Mouse (Mus musculus): Measurements from ENCODE around the gene Ankrd33. TPM values are rescaled to one million over a fixed set of nuclear protein-coding genes. Genes with fewer than 3 reads are reported as not detected.
A peak's percentile ranks its signal among the peaks of the same experiment; 100 is the strongest.

Ankrd33 gene
- polyA plus RNA-seq, 1 experiment from 2014 or later = not detected

DNA sequence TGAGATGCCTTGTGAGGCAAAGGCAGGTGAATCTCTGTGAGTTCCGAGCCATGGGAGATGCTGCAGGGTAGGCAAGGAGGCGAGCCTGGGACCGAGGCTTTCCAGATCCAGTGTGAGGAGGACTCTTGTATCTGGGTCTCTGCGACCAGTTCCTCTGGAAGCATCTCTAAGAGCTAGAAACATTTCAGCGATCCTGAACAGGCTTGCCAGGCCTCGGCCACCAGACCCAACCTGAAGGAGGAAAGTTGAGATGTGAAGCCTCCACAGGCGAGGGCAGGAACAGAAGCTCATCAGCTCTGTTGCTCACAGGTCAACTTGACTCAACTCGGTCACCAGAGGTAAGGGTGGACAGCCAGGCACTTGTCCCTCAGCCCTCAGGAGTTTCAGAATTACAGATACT lies 24.0 kb upstream of the Ankrd33 start:
- 92% methylated on average over 8 of the region's 8 CpGs for WGBS
- Histone ChIP-seq H3K36me3 (replicated peaks) (no peaks in the 10 kb centered on the region), H3K4me1 (peaks cover 63% of the 10 kb centered on the region), H3K27me3 (replicated peaks; ENCODE audit: low read depth, poor library complexity, severe bottlenecking) (peaks cover 11% of the 10 kb centered on the region; the same call in 1 of the 2 replicates), H3K27ac (replicated peaks) (peak overlapping the region; percentile 90; the same call in 1 of the 2 replicates), H3K4me3 (no peak overlapping the region), H3K9me3 (no peaks in the 10 kb centered on the region)
- DNase-seq (ENCODE audit: low spot score) = no peak

DNA sequence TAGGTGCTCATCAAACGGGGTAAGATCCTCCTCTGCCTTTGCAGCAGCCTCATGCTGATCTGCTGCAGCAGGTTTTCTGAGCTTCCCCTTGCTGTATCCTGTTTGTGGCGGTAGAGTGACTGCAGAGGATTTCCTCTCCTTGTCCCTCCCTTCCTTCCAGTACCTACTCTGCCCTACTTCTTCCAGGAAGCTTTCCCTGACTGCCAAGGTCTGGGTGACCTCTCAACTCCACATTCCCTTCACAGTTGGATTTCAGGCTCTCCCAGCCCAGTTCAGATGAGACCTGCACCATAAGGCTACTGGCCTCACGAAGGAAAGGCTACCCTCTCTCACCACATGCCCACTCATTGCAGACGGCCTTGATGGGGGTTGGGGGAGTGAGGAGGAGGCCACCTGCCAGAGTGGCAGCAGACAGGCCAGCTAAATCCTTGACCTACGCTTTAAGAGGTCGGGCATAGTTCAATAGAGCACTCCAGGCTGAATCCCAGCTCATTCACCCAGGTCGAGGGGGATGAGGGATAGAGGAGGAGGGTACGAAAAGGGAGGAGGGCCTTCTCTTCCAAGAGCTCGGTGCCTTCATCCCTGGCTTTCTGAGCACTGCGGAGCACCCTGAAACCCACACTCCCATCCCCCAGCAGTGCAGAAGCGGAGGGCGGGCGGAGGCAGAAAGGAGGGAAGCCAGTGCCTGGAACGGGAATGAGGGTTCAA lies 23.3 kb upstream of the Ankrd33 start:
- Histone ChIP-seq H3K4me1 (peaks cover 71% of the 10 kb centered on the region), H3K4me3 (peak overlapping the region; percentile 42; the same call in 1 of the 2 replicates), H3K36me3 (replicated peaks) (no peaks in the 10 kb centered on the region), H3K9me3 (no peaks in the 10 kb centered on the region), H3K27ac (replicated peaks) (peak overlapping the region; percentile 90), H3K27me3 (replicated peaks; ENCODE audit: low read depth, poor library complexity, severe bottlenecking) (peaks cover 18% of the 10 kb centered on the region; the same call in 1 of the 2 replicates)
- WGBS = 20% methylated on average over 14 of the region's 14 CpGs
- peak; percentile 57 for DNase-seq (ENCODE audit: low spot score)

GRCm38 (mm10) chr15:101092829-101093648 lies 22.5 kb upstream of the Ankrd33 start:
- Histone ChIP-seq H3K4me1 (peaks cover 77% of the 10 kb centered on the region), H3K27ac (replicated peaks) (peak overlapping the region; percentile 90), H3K4me3 (peak overlapping the region; percentile 42), H3K27me3 (replicated peaks; ENCODE audit: low read depth, poor library complexity, severe bottlenecking) (peaks cover 23% of the 10 kb centered on the region; the same call in 1 of the 2 replicates), H3K9me3 (no peaks in the 10 kb centered on the region), H3K36me3 (replicated peaks) (no peaks in the 10 kb centered on the region)
- WGBS = 6% methylated on average over 25 of the region's 25 CpGs
- peak; percentile 87 for DNase-seq (ENCODE audit: low spot score)

GRCm38 (mm10) chr15:101093988-101094387 lies 21.6 kb upstream of the Ankrd33 start:
- Histone ChIP-seq H3K27ac (replicated peaks) (peak overlapping the region; percentile 90), H3K27me3 (replicated peaks; ENCODE audit: low read depth, poor library complexity, severe bottlenecking) (peaks cover 28% of the 10 kb centered on the region), H3K36me3 (replicated peaks) (no peaks in the 10 kb centered on the region), H3K4me1 (peaks cover 78% of the 10 kb centered on the region), H3K4me3 (peak overlapping the region; percentile 25), H3K9me3 (no peaks in the 10 kb centered on the region)
- 33% methylated on average over 6 of the region's 6 CpGs for WGBS
- DNase-seq (ENCODE audit: low spot score) = peak; percentile 64

GRCm38 (mm10) chr15:101094979-101095378 lies 20.6 kb upstream of the Ankrd33 start:
- DNase-seq (ENCODE audit: low spot score) = peak; percentile 90
- Histone ChIP-seq H3K9me3 (no peaks in the 10 kb centered on the region), H3K27ac (replicated peaks) (peak overlapping the region; percentile 90), H3K36me3 (replicated peaks) (no peaks in the 10 kb centered on the region), H3K4me1 (peaks cover 82% of the 10 kb centered on the region), H3K27me3 (replicated peaks; ENCODE audit: low read depth, poor library complexity, severe bottlenecking) (peaks cover 34% of the 10 kb centered on the region), H3K4me3 (peak overlapping the region; percentile 25; the same call in 1 of the 2 replicates)
- WGBS = 25% methylated on average over 9 of the region's 9 CpGs

DNA sequence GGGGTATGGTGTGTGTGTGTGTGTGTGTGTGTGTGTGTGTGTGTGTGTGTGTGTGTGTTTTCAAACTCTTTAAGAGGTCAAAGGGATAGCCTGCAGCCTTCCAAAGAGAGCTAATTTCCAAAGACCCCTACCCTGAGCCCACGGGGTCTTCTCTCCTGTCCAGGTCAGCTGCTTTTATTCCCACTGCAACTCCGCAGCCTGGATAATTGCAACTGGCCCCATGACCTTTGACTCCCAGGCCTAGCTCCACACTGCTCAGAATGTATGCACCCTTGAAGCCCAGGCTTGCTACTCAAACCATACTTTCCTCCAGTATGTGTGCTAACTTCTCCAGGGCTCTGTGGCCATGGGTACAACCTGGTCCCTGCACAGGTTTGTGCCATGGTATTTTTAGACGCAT lies 20.2 kb upstream of the Ankrd33 start:
- WGBS = 35% methylated on average over 3 of the region's 3 CpGs
- peak; percentile 68 for DNase-seq (ENCODE audit: low spot score)

DNA sequence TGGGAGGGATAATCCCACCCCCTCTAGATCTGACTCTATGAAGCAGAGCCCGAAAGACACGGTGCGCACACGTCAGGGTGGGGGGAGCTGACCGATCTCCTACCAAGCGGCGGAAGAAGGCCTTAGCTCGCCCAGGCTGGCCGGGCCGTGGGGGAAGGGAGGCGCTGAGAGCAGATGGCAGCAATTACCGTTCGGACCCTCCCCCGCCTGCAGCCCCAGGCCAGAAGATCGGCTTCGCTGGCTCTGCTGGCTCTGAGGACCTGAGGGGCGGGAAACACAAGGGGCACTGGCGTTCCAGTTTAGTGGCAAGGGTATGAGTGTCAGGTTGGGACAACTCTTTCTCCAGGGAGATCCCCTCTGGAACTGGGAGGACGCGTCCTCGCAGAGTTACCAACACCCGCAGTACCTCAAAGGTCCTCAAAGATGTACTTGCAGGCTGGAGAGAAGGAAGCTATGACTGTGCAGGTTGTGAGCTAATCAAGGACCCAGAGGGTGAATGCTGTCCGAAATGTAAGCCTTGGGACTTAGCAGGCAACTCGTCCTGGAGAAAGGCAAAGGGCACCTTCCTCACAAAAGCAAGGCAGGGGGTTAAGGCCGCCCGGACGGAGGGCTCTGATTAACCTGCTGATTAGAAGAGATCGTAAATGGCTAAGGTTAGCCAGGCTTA lies 17.4 kb upstream of the Ankrd33 start:
- H3K4me1 ChIP-seq = peaks cover 74% of the 10 kb centered on the region
- no peaks in the 10 kb centered on the region for H3K9me3 ChIP-seq
- peak overlapping the region; percentile 48 for H3K4me3 ChIP-seq
- peak; percentile 95 for DNase-seq (ENCODE audit: low spot score)
- peak overlapping the region; percentile 90 for H3K27ac ChIP-seq (replicated peaks)
- peaks cover 29% of the 10 kb centered on the region for H3K27me3 ChIP-seq (replicated peaks; ENCODE audit: low read depth, poor library complexity, severe bottlenecking)
- WGBS = 1% methylated on average over 28 of the region's 28 CpGs
- H3K36me3 ChIP-seq (replicated peaks) = no peaks in the 10 kb centered on the region

More for the DNA sequence above, 20.2 kb upstream of the Ankrd33 start:
- Histone ChIP-seq H3K36me3 (replicated peaks) (no peaks in the 10 kb centered on the region), H3K4me1 (peaks cover 80% of the 10 kb centered on the region), H3K27me3 (replicated peaks; ENCODE audit: low read depth, poor library complexity, severe bottlenecking) (peaks cover 34% of the 10 kb centered on the region), H3K9me3 (no peaks in the 10 kb centered on the region), H3K4me3 (peak overlapping the region; percentile 25; the same call in 1 of the 2 replicates), H3K27ac (replicated peaks) (peak overlapping the region; percentile 90)

DNA sequence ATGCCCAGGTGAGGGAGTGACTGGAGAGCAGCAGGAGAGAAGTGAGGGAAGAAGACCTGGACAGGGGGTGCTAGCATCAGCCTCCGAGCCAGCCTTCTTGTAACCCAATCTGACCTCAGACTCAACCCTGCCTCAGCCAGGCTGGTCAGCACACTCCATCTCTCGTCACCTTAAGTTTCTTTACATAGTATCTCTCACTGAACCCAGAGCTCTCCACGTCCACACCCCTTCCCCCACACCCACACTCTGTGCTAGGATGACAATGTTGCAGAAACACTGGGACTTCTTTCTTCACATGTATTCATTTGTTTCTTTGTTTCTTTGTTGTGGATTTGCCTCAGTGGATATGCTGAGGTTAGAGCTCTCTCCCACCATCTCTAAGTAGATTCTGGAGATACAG lies 14.6 kb upstream of the Ankrd33 start:
- Histone ChIP-seq H3K9me3 (no peaks in the 10 kb centered on the region), H3K36me3 (replicated peaks) (no peaks in the 10 kb centered on the region), H3K4me1 (peaks cover 70% of the 10 kb centered on the region), H3K27me3 (replicated peaks; ENCODE audit: low read depth, poor library complexity, severe bottlenecking) (peaks cover 27% of the 10 kb centered on the region), H3K27ac (replicated peaks) (0 out of 2 replicates have a peak overlapping the region, but pooled peaks have one; percentile 15), H3K4me3 (no peak overlapping the region)
- WGBS = 76% methylated on average over 3 of the region's 3 CpGs
- DNase-seq (ENCODE audit: low spot score) = no peak

DNA sequence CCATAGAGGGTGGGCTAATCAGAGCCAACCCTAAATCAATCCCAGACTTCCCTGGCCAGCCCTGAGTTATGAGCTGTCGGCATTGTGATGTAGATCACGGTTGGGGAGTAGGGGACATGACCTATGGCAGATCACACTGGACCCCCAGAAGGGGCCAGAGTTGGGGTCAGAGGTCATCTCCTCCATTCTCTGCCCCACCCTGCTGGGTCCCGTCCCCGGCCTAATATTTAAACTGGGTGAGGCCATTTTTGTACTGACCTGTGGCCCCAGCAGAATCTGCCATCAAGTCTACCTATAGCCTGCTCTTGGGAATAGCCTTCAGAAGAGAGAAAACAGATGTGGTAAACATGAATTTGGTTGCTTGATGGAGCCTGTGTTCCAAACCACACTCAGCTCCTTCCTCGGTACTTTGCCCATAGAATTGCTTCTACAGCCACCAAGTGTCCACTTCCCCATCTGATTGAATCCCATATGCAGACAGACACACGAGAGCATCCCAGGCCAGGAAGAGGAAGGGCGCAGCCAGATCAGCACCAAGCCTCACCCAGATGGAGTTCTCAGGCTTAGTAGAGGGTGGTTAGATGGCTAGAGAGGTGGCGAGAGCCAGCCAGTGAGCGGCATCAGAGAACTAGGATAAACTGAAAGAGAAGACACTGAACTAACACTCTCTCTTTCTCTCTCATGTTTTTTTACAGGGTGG lies 11.8 kb upstream of the Ankrd33 start:
- Histone ChIP-seq H3K27ac (replicated peaks) (peak overlapping the region; percentile 42; the same call in 1 of the 2 replicates), H3K4me3 (no peak overlapping the region), H3K4me1 (peaks cover 43% of the 10 kb centered on the region), H3K27me3 (replicated peaks; ENCODE audit: low read depth, poor library complexity, severe bottlenecking) (peaks cover 11% of the 10 kb centered on the region), H3K36me3 (replicated peaks) (no peaks in the 10 kb centered on the region), H3K9me3 (no peaks in the 10 kb centered on the region)
- no peak for DNase-seq (ENCODE audit: low spot score)
- 63% methylated on average over 9 of the region's 9 CpGs for WGBS

DNA sequence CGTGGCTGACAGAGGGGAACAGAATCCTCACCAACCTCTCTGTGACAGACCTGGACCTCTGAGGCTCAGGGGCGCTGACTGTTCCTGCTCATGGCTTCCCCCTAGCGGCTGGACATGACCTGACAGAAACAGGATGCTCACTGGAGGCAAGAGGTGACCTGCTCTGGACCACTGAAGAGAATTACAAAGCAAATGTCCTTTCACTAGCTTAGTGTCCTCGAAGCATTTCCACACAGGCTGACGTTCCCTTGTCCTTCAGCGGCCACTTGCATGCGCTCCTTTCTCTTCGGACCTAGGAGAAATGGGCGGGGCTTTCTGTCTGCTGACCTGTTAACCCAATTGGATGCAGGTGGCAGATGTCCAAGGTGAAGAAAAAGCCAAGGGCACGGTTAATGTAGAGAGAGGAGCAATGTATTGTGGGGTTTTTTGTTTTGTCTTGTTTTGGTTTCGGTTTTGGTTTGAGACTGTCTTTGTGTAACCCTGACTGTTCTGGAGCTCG lies 10.0 kb upstream of the Ankrd33 start:
- DNase-seq (ENCODE audit: low spot score) = peak; percentile 85
- 0 out of 2 replicates have a peak overlapping the region, but pooled peaks have one; percentile 33 for H3K4me3 ChIP-seq

DNA sequence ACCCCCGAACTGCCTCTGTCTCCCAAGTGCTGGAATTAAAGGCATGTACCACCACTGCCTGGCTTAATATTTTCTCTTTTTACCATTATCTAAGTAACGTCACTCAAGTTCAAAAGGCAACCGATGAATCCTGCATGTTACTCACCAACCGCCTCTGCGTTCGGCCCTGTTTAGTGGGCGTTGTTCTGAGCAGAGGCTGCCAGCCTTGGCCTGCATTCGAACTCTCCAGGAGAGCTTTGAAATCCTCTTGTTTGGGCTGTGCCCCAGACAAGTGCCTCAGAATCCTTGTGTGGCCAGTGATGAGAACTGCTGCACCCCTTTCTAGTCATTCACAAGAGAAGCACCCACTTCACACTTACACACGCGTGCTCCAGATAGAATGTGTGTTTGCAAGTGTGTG lies 9.5 kb upstream of the Ankrd33 start:
- Histone ChIP-seq H3K4me3 (no peak overlapping the region), H3K4me1 (peaks cover 35% of the 10 kb centered on the region), H3K27ac (replicated peaks) (no peak overlapping the region; the same call in 1 of the 2 replicates), H3K36me3 (replicated peaks) (no peaks in the 10 kb centered on the region), H3K9me3 (no peaks in the 10 kb centered on the region), H3K27me3 (replicated peaks; ENCODE audit: low read depth, poor library complexity, severe bottlenecking) (0 out of 2 replicates have a peak, but pooled peaks cover 2% of the 10 kb centered on the region)
- WGBS = 87% methylated on average over 10 of the region's 10 CpGs
- no peak for DNase-seq (ENCODE audit: low spot score)

More for the DNA sequence above, 10.0 kb upstream of the Ankrd33 start:
- 18% methylated on average over 12 of the region's 12 CpGs for WGBS
- Histone ChIP-seq H3K4me1 (peaks cover 35% of the 10 kb centered on the region), H3K36me3 (replicated peaks) (no peaks in the 10 kb centered on the region), H3K27ac (replicated peaks) (no peak overlapping the region; the same call in 1 of the 2 replicates), H3K9me3 (no peaks in the 10 kb centered on the region), H3K27me3 (replicated peaks; ENCODE audit: low read depth, poor library complexity, severe bottlenecking) (0 out of 2 replicates have a peak, but pooled peaks cover 2% of the 10 kb centered on the region)

Data from embryonic facial prominence, embryonic 10.5 days (tissue).